Mouse (Mus musculus) 3134 (cell line): Measurements from ENCODE around the gene Fads3.

Experiments
- DNase-seq: peaks from one replicate; pipeline ENCODE4 v3.0.0-alpha.2; 2011; ENCODE audit warnings: low spot score; ENCODE audit not compliant: insufficient read length; ENCODE audit errors: extremely low read depth

The Fads3 gene

GRCm38 (mm10) chr19:10049533-10049932 is 8.2 kb downstream of the Fads3 start:
- DNase-seq = no peak

- DNase-seq = no peak
Measured at GRCm38 (mm10) chr19:10050438-10050837, 9.1 kb downstream of the Fads3 start.

DNA sequence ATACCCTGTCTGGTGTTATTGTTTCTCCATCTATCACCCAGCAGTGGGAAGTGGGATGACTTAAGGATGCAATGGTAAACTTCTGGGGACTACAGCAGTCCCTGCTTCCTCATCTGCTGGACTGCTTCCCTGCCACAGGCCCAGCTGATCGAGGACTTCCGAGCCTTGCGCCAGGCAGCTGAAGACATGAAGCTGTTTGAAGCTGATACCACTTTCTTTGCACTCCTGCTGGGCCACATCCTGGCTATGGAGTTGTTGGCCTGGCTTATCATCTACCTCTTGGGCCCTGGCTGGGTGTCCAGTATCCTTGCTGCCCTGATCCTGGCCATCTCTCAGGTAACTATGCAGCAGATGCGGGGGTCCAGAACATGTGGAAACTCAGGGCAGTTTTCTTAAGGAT is 11.3 kb downstream of the Fads3 start:
- DNase-seq = no peak

GRCm38 (mm10) chr19:10053692-10054260 is 12.4 kb downstream of the Fads3 start:
- no peak for DNase-seq

DNA sequence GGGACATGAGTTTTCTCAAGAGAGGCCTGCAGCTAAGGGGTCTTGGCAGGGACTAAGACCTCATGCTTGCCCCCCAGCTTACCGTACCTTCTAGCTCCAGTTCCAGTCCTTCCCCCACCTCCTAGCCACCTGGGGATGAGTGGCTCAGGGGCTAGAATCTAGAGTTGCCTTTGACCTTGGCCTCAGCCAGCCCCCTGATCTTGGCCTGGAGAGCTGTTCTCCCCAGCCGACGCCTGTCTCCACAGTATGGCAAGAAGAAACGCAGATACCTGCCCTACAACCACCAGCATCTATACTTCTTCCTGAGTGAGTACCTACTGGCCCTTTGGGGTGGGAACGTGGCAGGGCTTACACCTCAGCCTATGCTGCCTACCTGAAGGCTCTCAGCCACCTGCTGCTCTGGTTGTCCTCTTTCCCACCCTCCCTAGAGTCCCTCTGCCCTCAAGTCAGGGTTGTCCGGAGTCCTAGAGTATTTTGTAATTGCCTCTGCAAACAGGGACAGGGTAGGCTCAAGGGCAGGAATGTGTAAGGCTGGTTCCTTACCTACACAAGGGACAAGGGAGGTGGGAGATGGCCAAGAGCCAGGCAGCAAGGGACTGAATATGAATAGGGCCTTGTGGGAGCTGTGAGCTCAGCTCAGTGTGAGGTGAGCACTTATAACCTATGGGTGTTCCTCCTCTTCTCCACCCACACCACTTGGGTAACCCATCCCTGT is 13.1 kb downstream of the Fads3 start:
- DNase-seq = no peak

DNA sequence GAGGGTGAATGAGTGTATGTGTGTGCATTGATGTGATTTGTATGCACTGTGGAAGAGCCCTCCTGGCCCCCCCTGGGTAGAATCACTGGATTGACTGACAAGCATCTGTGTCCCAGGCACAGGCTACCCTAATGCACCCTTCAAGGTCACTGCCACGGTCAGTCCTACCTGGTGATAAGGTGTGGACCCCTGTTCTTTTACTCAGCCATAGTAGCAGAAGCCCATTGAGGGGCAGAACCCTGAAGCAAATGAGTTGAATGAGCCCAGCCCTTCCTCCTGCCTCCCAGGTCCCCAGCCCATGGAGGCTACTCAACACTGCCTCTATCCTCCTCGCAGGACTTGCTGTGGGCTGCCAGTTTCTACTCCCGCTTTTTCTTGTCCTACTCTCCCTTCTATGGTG is 13.9 kb downstream of the Fads3 start:
- no peak for DNase-seq

DNA sequence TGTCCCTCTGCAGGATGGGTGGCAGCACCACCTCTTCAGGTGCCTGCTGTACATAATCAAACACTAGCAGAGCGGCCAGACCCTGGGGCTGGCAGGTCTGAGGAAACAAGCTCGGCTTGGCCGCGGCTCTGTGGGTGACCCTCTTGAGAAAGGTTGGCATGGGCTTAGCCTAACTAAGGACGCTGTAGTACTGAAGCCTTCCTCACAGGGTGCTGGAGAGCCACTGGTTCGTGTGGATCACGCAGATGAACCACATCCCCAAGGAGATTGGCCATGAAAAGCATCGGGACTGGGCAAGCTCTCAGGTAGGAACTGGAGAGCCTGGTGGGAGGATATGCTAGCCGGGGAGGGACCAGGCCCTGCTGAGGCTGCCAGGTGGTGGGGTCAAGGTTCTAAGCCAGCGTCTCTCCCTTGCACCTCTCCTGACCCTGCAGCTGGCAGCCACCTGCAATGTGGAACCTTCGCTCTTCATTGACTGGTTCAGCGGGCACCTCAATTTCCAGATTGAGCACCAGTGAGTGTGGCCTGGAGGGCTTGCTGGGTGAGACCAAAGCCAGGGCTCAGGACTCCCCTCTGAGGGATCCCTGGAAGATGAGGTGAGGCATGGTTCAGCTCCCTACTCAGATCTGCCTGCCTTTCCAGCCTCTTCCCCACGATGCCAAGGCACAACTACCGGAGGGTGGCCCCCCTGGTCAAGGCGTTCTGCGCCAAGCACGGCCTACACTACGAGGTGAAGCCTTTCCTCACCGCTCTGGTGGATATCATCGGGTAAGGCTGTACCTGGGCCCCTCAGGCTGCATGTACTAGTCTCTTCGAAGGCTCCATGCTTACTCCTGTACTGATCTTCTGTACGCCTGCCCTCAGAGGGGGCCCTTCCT is 14.7 kb downstream of the Fads3 start:
- no peak for DNase-seq

DNA sequence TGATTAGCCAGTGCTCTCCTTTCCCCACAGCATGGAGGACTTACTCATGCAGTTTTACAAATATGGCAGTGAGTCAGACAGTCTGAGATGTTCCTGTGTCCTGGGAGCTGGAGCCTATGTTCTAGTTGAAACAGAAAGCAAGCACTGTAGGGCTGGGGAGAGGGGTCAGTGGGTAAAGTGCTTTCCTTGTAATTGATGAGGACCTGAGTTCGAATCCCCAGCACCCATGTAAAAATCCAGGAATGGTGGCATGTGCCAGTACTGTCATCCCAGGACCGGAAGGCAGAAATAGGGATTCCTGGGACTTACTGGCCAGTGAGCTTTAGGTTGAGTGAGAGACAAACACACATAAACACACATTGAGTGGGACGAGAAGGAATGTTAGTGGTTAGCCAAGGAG is 15.3 kb downstream of the Fads3 start:
- no peak for DNase-seq

DNA sequence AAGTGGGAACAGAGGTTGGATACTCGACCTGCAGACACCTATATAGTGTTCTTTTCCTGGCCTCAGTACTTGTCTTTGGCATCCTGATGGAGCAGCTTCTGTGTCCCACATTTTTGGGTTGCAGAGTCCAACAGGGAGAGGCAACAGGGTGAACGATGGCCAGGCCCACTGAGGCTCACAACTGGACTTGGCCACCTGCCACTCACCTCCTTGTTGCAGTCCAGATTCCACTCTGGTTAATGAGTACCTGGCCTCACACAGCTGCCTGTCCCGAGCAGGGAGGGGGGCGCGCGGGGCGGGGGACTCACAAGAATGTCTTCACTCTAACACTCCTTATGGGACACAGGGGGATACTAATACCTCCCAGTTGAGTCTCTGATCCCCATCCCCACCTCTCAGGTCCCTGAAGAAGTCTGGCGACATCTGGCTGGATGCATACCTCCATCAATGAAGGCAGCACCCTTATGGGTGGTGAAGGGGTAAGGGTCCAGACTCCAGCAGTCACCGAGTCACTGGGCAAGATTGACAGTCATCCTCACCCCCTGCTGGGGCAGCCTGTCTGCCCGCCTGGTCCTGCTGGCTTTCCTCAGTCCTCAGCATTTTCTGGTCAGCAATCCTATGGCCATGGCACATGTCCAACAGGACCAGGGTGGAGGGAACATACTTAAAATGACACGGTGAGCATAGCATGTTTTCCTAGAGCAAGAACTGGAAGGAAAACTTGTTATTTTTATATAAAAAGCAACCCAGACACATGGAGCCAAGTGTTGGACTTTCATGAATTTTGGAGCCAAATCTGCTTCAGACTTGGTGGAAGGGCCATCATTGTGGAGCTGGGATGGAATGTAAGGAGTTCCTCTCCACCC is 16.4 kb downstream of the Fads3 start:
- DNase-seq = peak; percentile 24

DNA sequence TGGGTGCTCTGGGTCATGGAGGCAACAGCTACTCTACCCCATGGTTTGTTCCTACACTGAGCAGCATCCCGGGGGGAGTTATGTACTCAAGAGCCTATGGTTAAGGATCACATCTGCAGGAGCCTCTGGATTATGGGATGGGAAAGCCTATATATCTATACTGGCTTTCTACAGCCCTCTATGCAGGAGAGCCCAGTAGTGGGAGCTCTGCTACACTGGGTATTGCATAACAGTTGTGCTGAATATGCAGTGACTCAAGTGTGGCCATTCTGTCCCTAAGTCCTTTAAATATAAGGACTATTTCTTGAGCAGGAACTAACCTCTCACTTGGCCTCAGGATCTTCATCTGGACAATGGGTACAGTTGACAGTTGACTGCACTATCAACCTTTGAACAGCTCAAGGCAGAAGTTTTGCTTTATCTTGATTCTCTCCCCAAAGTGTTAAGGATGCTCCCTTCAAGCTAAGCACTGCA is 17.0 kb downstream of the Fads3 start:
- DNase-seq = no peak

DNA sequence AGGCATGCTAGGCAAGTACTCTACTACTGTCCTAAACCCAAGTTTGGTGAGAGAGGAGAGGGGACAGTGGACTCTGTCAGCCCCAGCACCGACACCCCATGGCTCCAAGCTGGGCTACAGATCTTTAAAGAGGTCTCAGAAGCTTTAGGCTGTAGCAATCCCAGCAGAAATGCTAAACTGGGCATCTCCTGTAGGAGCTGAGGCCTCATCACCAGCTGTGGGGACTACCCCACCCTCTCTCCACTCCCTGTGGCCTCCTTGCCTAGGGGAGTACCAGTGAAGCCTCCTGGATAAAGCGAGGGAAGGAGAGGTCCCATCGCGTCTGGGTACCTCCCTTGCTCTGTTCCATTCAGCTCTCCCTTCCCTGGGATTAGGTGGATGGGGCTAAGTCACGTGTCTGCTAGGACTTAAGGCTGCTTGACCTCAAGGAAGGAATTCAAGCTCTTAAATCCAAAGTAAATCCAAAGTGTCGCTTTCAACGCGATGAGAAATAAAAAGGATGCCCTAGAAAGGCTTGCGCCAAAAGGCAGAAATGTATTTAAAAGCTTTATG is 17.6 kb downstream of the Fads3 start:
- DNase-seq = no peak

DNA sequence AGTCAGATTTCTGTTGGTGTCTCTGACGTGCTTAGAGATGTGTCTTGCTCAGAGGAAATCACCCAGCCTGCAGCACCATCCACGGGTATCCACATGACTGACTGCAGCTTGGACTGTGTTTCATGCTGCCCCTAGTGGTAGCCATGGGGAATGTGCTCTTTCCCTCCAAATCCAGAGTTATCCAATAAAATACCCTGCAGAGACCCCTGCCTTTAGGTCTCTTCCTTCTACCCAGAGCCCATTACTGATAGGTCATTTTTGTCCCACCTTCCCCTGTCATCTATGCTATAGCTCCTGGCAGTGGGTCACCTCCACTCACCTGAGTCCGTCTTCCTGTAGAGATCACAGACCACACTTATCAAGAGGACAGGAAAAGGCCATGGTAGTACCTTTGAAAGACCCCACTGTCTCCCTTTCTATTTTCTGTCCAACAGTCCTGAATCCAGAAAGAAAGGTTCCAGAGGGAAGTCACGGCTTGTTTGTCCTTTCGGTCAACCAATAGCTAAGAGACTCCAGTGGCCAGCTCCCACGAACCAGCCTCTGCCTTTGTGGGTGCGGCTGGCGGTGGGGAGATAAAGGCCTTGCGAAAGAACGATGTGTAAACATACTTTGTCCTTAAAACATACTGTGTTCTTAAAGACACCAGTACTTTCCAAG is 18.7 kb downstream of the Fads3 start:
- DNase-seq = no peak

GRCm38 (mm10) chr19:10060783-10061590 is 19.6 kb downstream of the Fads3 start:
- DNase-seq = no peak

DNA sequence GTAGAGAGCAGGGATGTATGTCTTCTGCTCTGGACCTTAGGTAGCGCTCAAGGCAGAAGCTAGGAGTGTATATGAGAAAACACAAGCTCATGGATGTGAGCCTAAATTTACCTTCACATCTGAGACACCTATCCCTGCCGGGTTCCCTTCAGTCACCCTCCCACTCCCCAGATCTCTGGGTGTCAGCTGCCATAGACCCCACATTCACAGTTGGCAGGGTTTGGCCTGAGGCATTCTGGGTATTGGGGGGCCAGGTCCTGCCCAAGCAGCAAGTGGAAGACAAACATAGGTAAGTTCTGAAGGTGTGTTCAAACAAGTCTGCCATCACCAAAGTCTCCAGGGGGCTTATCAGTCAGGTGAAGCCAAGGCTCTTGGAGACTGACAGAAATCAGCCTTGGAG is 20.3 kb downstream of the Fads3 start:
- DNase-seq = no peak

GRCm38 (mm10) chr19:10062292-10062691 is 20.9 kb downstream of the Fads3 start:
- DNase-seq = no peak

- no peak for DNase-seq
Measured at GRCm38 (mm10) chr19:10062862-10063261, 21.5 kb downstream of the Fads3 start.

GRCm38 (mm10) chr19:10064173-10065012 is 23.0 kb downstream of the Fads3 start:
- no peak for DNase-seq
